Mouse (Mus musculus) cerebellum, adult 18-20 months (tissue): ENCODE data around the gene Fbxo11.
A peak's percentile ranks its signal among the peaks of the same experiment; 100 is the strongest.

Experiments used
- DNase-seq, 2 experiments: peaks; one replicate each; pipeline ENCODE4 v3.0.0; 2021

Fbxo11 gene

GRCm38 (mm10) chr17:88065031-88065800 lies at the start of gene Fbxo11:
Gene Fbxo11 (minus strand): TSS chr17:88065291.
- peak; percentile 61 to 77 for DNase-seq

GRCm38 (mm10) chr17:88113883-88114229 lies 48.8 kb upstream of the Fbxo11 start:
- no peak for DNase-seq

GRCm38 (mm10) chr17:88113015-88113882 lies 48.2 kb upstream of the Fbxo11 start:
- no peak for DNase-seq

GRCm38 (mm10) chr17:88111865-88112645 lies 47.0 kb upstream of the Fbxo11 start:
- no peak for DNase-seq

GRCm38 (mm10) chr17:88111081-88111796 lies 46.1 kb upstream of the Fbxo11 start:
- no peak for DNase-seq

- DNase-seq: no peak
Measured at GRCm38 (mm10) chr17:88107708-88108107, 42.6 kb upstream of the Fbxo11 start.

- DNase-seq: no peak
Measured at GRCm38 (mm10) chr17:88106365-88106764, 41.3 kb upstream of the Fbxo11 start.

- DNase-seq: no peak
Measured at GRCm38 (mm10) chr17:88102597-88102996, 37.5 kb upstream of the Fbxo11 start.

- DNase-seq: no peak
Measured at GRCm38 (mm10) chr17:88098181-88098852, 33.2 kb upstream of the Fbxo11 start.

GRCm38 (mm10) chr17:88097543-88097942 lies 32.5 kb upstream of the Fbxo11 start:
- no peak for DNase-seq

- DNase-seq: no peak
Measured at GRCm38 (mm10) chr17:88096809-88097399, 31.8 kb upstream of the Fbxo11 start.

- DNase-seq: no peak
Measured at GRCm38 (mm10) chr17:88095517-88096198, 30.6 kb upstream of the Fbxo11 start.

GRCm38 (mm10) chr17:88094327-88094726 lies 29.2 kb upstream of the Fbxo11 start:
- DNase-seq: no peak

GRCm38 (mm10) chr17:88093798-88094197 lies 28.7 kb upstream of the Fbxo11 start:
- no peak for DNase-seq

- no peak for DNase-seq
Measured at GRCm38 (mm10) chr17:88085976-88086375, 20.9 kb upstream of the Fbxo11 start.

GRCm38 (mm10) chr17:88081446-88081845 lies 16.4 kb upstream of the Fbxo11 start:
- DNase-seq: no peak

- DNase-seq: no peak
Measured at GRCm38 (mm10) chr17:88079771-88080170, 14.7 kb upstream of the Fbxo11 start.

GRCm38 (mm10) chr17:88072047-88072446 lies 7.0 kb upstream of the Fbxo11 start:
- no peak for DNase-seq

- no peak for DNase-seq
Measured at GRCm38 (mm10) chr17:88068024-88068719, 3.1 kb upstream of the Fbxo11 start.

- DNase-seq: no peak
Measured at GRCm38 (mm10) chr17:88067202-88067901, 2.3 kb upstream of the Fbxo11 start.
